Mouse (Mus musculus): ENCODE results near the gene Atp2b4.
A peak's percentile ranks its signal among the peaks of the same experiment; 100 is the strongest.
"Not testable (repeated sequence)": the region's sequence is repeated elsewhere in the genome, so short reads cannot be mapped to it uniquely, and the experiment has no call there.

Atp2b4 gene

DNA sequence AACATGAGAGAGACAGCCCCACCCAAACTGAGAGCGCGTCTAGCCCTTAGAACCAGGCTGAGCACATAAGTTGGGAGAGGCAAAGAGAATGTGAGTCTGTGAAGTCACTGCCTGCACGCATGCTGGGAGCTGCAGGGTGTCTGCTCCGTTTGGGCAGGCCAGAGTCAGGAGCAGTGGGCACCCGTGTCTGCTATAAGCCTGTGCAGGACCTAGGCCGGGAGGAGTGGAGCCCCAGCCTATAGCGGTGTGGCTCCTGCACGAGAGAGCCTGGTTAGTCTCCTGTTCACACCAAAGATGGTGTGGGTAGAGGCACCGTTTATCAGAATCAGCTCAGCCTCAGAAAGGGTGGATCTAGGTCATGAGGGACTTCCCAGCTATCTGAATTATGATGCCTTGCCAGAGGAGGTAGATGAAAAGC lies 55.8 kb downstream of the Atp2b4 start:
- no peak for DNase-seq (ENCODE audit: low spot score)

- no peak for DNase-seq (ENCODE audit: low spot score)
These were observed 56.2 kb downstream of the Atp2b4 start for GRCm38 (mm10) chr1:133744609-133745008.

- no peak for DNase-seq (ENCODE audit: low spot score)
These were observed 58.3 kb downstream of the Atp2b4 start for GRCm38 (mm10) chr1:133742517-133742916.

DNA sequence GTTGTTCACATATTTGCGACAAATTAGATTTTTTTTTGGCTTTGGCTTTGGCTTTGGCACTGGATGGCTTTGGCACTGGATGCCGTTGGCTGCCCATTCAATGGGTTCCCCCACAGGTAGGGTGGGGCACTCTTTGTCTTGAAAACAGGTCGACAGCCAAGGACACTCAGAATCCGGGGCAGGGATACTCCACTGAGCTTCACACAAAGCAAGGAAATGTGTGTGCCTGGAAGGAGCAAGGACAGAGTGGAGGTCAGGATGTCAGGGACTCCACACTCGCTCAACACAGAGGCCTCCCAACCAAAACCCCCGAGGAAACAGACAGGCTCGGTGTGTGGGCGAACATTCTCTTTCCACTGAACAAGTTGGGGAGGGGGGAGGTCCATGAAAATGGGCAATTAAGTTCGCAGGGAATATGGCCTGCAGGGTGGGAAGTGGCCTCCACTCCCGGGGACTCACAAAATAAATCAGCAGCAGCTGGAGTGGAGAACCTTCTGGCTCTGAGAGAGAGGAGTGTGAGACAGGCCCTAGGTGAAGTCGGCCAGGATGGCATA lies 58.9 kb downstream of the Atp2b4 start:
- DNase-seq (ENCODE audit: low spot score) = no peak

DNA sequence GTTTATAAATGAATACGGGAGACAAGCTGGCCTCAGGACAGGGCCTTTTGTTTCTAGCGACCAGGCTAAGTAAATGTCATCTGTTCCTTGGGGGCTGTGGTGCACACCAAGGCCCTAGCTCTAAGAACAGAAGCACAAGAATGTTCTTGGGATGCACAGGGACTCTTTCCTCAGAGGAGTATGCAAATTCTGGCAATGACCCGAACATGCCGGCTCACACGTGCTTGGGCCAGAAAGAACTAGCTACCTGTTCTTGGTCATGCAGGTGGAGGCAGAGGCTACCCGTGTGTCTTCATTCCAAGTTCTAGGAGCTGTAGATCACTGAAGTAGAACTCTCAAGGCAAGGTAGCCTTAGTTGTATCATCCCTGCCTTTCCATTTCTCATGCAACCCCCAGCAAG lies 59.7 kb downstream of the Atp2b4 start:
- no peak for DNase-seq (ENCODE audit: low spot score)

DNA sequence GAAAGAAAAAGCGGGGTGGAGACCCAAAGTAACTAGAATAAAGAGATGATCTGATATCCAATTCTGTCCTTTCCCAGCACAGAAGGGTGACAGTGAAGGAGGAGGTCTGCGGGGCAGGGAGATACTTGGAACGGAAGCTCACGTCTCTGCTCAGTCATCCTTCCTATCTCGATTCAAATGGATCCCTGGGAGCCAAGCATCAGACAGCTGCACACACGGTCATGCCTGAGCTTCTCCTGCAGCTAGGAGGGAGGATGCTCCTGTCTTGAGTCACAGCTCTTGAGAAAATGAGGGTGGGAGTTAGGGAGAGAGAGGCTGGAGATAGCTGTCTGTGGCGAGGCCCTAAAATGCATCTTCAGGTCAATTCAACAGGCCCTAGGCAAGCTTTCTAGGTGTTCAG lies 64.2 kb downstream of the Atp2b4 start:
- no peak for DNase-seq (ENCODE audit: low spot score)

DNA sequence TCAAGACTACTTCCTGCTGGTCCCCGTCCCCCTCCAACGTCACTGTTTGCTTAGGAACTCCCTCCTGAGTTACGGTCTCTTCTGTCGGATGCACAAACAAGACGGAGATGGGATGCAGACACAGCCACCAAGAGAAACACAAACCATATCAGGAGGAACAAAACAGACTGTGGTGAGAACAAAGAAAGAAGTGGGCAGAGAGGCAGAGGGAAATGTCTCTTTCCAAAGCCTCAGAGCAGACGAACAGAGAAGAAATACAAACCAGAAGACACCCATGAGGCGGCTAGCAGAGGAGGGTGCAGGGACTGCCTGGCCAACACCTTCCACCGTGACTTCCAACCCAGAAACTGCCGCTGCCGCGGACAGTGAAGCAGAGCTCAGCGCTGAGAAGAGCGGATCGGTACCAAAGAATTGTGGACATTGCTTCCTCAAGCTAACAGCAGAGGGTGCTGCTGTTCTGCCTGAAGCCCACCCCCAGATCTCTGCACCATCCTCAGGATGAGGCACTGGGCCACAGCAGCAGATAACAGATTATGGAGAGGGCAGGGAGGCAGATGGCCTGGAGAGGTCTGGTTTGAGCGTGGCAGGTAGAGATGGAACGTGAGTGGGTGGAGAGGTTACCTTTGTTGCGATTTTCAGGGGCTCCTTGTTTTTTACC lies 64.7 kb downstream of the Atp2b4 start:
- DNase-seq (ENCODE audit: low spot score) = peak; percentile 40

- DNase-seq (ENCODE audit: low spot score) = no peak
These were observed 68.0 kb downstream of the Atp2b4 start for GRCm38 (mm10) chr1:133732814-133733213.

DNA sequence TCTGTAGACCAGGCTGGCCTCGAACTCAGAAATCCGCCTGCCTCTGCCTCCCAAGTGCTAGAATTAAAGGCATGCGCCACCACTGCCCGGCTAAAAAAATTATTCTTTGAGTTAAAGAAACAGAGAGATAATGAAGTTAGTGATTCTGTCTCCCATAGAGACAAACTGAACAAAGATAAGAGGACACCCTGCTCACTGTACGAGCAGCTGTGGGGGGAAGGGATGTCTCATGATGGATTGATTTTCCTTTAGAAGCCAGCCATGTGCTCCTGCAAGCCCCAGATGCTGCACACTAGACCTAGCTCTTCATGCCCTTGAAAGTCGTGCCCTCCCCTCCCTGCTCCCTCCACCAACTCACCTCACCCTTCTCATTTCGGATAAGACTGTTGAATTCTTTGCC lies 72.5 kb downstream of the Atp2b4 start:
- no peak for DNase-seq (ENCODE audit: low spot score)

DNA sequence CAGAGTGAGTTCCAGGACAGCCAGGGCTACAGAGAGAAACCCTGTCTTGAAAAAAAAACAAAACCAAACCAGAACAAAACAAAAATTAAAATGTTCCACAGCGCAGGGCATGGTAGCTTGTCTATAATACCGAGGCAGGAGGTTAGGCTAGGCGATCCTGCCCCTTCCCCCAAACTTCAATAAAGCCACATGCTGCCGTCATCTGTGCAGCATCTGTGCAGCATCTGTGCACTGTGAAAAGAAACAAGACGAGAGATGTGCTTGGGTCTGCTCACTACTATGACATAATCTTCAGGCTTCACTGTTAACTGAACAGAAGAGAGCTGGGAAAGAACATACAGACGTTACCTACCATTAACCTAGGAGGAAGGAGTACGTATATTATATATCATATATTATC lies 80.5 kb downstream of the Atp2b4 start:
- DNase-seq (ENCODE audit: low spot score) = no peak

- DNase-seq (ENCODE audit: low spot score) = no peak
These were observed 82.1 kb downstream of the Atp2b4 start for GRCm38 (mm10) chr1:133718786-133719185.

DNA sequence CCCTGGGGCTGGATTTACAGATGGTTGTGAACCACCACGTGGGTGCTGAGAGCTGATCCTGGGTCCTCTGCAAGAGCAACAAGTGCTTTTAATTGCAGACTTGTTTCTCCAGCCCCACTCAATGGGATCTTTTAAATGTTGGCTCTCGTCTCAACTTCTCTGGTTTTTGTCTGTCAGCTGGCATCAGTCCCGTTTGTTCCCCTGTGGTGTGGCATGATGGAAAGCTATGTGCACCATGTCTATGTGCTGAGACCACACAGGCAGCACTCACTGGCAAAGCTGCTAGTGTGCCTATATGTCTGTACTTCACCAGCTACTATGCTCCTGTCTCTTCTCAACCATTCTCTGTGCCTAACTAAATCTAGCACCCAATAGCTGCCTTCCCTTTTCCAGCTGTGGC lies 82.5 kb downstream of the Atp2b4 start:
- no peak for DNase-seq (ENCODE audit: low spot score)

GRCm38 (mm10) chr1:133716464-133716863 lies 84.4 kb downstream of the Atp2b4 start:
- DNase-seq (ENCODE audit: low spot score) = no peak

DNA sequence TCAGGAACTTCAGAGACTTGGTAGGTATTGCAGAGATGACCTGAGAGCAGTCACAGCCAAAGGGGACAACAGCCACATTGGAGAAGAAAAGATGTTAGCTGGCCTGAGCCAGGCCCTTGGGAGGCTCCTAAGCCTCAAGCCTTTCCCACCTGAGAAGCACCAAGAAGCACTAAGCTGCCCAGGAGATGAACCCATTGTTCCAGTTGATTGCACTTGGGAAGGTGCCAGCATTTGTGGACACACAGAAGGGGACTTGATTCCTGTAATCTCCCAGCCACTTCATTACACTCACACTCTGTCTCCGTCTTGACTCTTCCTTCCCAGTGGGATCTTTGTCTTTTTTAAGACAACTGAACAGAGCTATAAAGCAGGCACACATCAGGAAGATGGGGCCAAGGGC lies 85.7 kb downstream of the Atp2b4 start:
- DNase-seq (ENCODE audit: low spot score) = no peak

DNA sequence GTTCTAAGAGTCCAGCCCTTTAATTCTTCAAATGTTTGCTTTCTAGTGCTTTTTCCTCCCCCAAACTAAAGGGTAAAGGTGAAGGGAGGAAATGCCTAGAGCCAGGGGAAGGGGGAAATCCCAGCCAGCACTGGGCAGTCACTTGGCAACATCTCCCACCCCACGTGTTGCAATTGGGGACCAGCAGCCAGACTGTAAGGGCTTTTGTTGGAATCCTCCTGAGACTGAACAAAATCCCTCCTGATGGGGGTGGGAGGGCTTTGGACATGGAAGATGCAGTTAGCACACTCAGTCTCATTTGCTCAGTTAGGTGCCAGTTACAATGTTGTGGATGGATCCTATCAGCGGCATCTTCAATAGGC lies 87.9 kb downstream of the Atp2b4 start:
- no peak for DNase-seq (ENCODE audit: low spot score)

GRCm38 (mm10) chr1:133712288-133713008 lies 88.4 kb downstream of the Atp2b4 start:
- no peak for DNase-seq (ENCODE audit: low spot score)

DNA sequence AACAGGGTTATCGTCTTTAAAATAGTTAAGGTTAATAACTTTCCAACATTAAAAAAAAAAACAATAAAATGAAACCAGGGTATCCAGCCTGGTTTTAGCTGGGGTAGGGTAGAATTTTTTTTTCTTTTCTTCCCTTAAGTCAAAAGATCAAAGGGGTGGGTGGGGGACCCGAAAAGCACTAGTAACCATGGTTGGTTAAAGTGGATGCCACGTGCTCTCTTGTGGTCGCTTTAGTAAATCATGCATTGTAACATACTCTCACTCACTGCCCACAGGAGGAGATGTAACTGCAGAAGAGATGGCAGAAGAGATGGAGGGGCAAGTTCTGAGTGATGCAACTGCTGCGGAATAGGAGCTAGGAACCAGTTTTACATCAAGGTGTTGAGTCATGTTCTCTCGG lies 89.5 kb downstream of the Atp2b4 start:
- DNase-seq (ENCODE audit: low spot score) = no peak

- no peak for DNase-seq (ENCODE audit: low spot score)
These were observed 89.9 kb downstream of the Atp2b4 start for GRCm38 (mm10) chr1:133710895-133711294.

- no peak for DNase-seq (ENCODE audit: low spot score)
These were observed 91.5 kb downstream of the Atp2b4 start for GRCm38 (mm10) chr1:133709292-133709691.

GRCm38 (mm10) chr1:133701824-133702223 lies 99.0 kb downstream of the Atp2b4 start:
- not testable (repeated sequence) for DNase-seq (ENCODE audit: low spot score)

DNA sequence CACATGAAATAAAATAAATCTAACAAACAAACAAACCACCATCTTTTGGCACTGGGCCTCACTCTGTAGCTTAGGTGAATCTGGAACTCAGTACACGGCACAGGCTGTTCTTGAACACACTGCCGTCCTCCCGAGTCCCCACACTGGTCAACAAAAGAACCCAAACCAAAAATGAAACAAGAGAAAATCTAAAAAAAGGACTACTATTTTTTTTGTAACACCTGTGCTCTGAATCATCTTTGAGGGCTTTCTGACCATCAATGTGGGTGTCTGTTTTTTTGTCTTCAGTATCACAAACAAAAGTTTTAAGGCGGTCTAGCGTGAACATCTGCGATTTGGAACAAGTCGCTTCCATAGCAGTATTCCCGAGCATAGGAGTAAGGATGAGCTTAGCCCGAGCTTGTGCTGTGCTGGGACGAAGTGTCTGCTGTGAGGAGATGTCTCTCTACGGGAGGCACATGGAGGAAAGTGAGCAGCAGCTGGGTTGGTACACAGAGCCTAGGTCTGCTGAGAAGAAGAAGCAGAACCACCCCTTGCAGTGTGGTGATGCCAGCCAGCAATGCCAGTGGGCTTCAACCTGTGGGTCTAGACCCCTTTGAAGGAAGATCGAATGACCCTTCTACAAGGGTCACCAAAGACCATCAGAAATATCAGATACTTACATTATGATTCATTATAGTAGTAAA lies 102.8 kb downstream of the Atp2b4 start:
- no peak for DNase-seq (ENCODE audit: low spot score)

DNA sequence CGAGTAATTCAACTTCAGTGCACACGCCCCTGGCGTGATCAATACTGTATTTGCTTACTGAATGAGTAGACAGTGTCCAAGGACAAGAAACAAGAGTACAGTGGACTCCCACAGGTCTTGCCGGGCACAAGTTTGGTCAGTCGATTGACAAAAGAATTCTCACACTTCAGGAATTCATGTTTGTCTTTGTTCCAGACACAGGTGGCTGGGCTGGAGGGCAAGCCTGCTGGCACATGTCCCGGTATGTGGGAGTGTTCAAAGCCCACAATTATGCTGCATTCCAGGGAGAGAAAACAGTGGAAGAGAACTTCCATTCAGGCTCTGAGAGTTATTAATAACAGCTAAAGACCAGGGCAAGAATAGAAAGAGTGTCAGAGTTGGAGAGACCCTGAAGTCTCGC lies 104.9 kb downstream of the Atp2b4 start:
- no peak for DNase-seq (ENCODE audit: low spot score)

DNA sequence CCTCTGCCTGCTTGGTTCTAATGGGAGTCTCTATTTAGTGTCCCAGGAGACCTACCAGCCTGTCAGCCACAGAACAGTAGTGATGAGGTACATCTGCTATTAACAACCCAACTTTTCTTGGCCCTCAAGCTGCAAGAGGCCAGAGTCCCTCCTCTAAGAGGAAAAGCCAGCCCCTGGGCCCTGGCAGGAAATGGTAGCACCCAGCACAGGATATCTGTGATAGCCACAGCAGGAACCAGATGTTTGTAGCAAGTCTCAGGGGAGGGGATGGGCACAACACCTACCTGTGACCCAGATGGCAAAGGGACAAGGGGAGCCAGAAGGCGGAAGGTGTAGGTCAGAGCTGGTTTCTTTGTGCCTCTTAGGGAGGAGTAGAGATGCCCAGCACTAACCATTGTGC lies 106.0 kb downstream of the Atp2b4 start:
- DNase-seq (ENCODE audit: low spot score) = no peak
